ENCODE assay signal across 8 mouse cellular contexts in the genomic region with DNA sequence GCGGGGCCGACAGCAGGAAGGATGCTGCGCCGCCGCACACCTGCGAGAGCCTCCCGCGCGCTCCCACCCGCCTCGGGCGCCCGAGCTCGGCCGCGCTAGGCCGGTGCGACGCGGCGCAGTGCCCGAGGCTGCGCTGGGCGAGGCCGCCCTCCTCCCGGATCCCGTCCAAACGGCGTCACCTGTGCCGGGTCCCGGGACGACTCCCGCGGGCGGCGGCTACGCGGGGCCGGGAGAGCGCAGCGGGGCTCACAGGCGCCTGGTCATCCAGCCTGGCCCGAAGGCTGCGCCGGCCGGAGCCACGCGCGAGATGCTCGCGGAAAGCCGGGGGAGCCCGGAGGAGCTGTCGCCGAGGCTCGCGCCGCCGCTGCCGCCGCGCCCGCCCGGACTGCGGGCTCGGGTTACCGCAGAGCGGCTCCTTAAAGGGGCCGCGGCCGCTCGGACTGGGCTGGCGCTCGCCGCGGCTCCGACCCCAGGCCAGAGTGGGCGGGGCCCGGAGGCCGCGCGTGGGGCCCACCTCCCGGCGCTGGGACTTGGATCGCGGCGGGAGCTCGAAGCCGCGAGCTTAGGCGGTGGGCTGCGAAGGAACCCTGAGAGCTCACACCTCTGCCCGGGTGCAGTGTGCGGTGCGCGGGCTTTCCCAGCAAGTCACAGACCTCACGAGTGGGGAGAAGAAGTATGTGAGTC. TPM values are rescaled to one million over a fixed set of nuclear protein-coding genes. Genes with fewer than 3 reads are reported as not detected.
A peak's percentile ranks its signal among the peaks of the same experiment; 100 is the strongest.
DNase-seq lines count a peak whose midpoint lies in the region; ATAC-seq and TF ChIP-seq lines count a peak whose summit lies in the region.

No protein-coding gene starts in this region.

- peak overlapping the region; percentile 80 for H3K9ac ChIP-seq in ES-E14 (ENCODE audit: insufficient read depth, low read depth, low read length, poor library complexity, severe bottlenecking)
- peak overlapping the region; percentile 66 for H3K9ac ChIP-seq in heart, embryonic 15.5 days

- DNase-seq in ES-E14 (ENCODE audit: low read depth, low spot score): peak; percentile 16
- peak; percentile 70 to 82 for DNase-seq in adrenal gland, postnatal 36 days
- peak; percentile 68 to 82 for DNase-seq in kidney, postnatal 4 days
- peak; percentile 53 for DNase-seq in lung, postnatal 10 days
- DNase-seq in ovary, postnatal 10 days (ENCODE audit: low spot score): peak; percentile 42
- DNase-seq in thymus, postnatal 36 days: peak; percentile 46 to 49

- H3K4me1 ChIP-seq in ES-E14 (ENCODE audit: control insufficient read depth in 2 of 2, insufficient read depth in 2 of 2, low read length in 2 of 2, poor library complexity in 1 of 2): no peaks in the 10 kb centered on the region
- peaks cover 19% of the 10 kb centered on the region for H3K4me1 ChIP-seq in heart, embryonic 15.5 days (replicated peaks)

- no peaks in the 10 kb centered on the region for H3K36me3 ChIP-seq in ES-E14 (ENCODE audit: control insufficient read depth, insufficient read depth, low read length, poor library complexity, severe bottlenecking)
- H3K36me3 ChIP-seq in heart, embryonic 15.5 days: no peaks in the 10 kb centered on the region

- under 1% methylated on average over 97 of the region's 97 CpGs for WGBS in heart, embryonic 15.5 days

- no peak overlapping the region for H3K27ac ChIP-seq in ES-E14 (ENCODE audit: insufficient read depth, low read depth, low read length, poor library complexity, severe bottlenecking)
- H3K27ac ChIP-seq in heart, embryonic 15.5 days: no peak overlapping the region

- peak overlapping the region; percentile 96 for H3K4me2 ChIP-seq in heart, embryonic 15.5 days

- H3K27me3 ChIP-seq in heart, embryonic 15.5 days: peaks cover 56% of the 10 kb centered on the region

- H3K9me3 ChIP-seq in ES-E14 (ENCODE audit: control insufficient read depth, insufficient read depth, low read depth, low read length): no peaks in the 10 kb centered on the region
- H3K9me3 ChIP-seq in heart, embryonic 15.5 days (replicated peaks): no peaks in the 10 kb centered on the region

- in situ Hi-C loops in ES-E14 (cut with MboI; ENCODE audit: low sequenced_read_pairs in 2 of 2, unreplicated experiment in 2 of 2): no loop called here

- peak; percentile 29 for ATAC-seq in erythroblast, adult 5-6 weeks (replicated peaks; ENCODE audit: low FRiP score, poor library complexity, severe bottlenecking)
- peak; percentile 88 for ATAC-seq in heart, embryonic 15.5 days (replicated peaks; ENCODE audit: insufficient number of reproducible peaks, insufficient read depth, low FRiP score, low read depth)

- H3K4me3 ChIP-seq in ES-E14 (ENCODE audit: insufficient read depth in 1 of 2, low read depth in 1 of 2, low read length in 2 of 2, poor library complexity in 1 of 2, severe bottlenecking in 1 of 2): peak overlapping the region; percentile 59 to 74
- H3K4me3 ChIP-seq in heart, embryonic 15.5 days: peak overlapping the region; percentile 70

TF ChIP-seq in ES-E14, 5 proteins besides CTCF, POLR2A, EP300 and RAD21:
- no peak for TF ChIP-seq HCFC1 (IDR thresholded peaks at IDR 0.05; ENCODE audit: borderline replicate concordance, insufficient read depth, low read length)
- TF ChIP-seq ZNF384 (IDR thresholded peaks at IDR 0.05; ENCODE audit: low read depth, low read length): no peak
- TF ChIP-seq ZC3H11A (IDR thresholded peaks at IDR 0.05; ENCODE audit: borderline replicate concordance, low read depth, low read length): no peak
- TF ChIP-seq CHD2 (IDR thresholded peaks at IDR 0.05; ENCODE audit: low read depth, low read length): no peak
- TF ChIP-seq MAFK (IDR thresholded peaks at IDR 0.05; ENCODE audit: insufficient read depth, low read depth, low read length): no peak

RNA-seq across cellular contexts. Expression of gene Tmem56, which starts 20.2 kb away (rescaled TPM):
- 0.26 and 0.67 TPM in 2 replicates for total RNA-seq in ES-E14 (2012; rRNA removed)
- total RNA-seq in adrenal gland, postnatal 36 days (2021): 10 to 100 TPM; 38.5 to 39.2 TPM
- 11.0 and 16.3 TPM in 2 replicates for total RNA-seq in erythroblast, adult 5-6 weeks (2015; ENCODE audit: low replicate concordance)
- total RNA-seq in erythroblast, adult 5-6 weeks (2017; ENCODE audit: low replicate concordance): 14.1 and 16.7 TPM in 2 replicates
- polyA plus RNA-seq in heart, embryonic 15.5 days (2015; fragmentation: Nextera tagmentation; extraction: Ambion mirVana): 0.49 and 0.67 TPM in 2 replicates

RNA-seq across cellular contexts. Expression of gene Alg14, which starts 28.9 kb away (rescaled TPM):
- total RNA-seq in ES-E14 (2012; rRNA removed): 18.4 and 30.1 TPM in 2 replicates
- 10 to 100 TPM; 35.0 to 41.2 TPM for total RNA-seq in adrenal gland, postnatal 36 days (2021)
- 0.84 and 3.1 TPM in 2 replicates for total RNA-seq in erythroblast, adult 5-6 weeks (2015; ENCODE audit: low replicate concordance)
- 1.8 and 3.1 TPM in 2 replicates for total RNA-seq in erythroblast, adult 5-6 weeks (2017; ENCODE audit: low replicate concordance)
- 34.1 and 39.6 TPM in 2 replicates for polyA plus RNA-seq in heart, embryonic 15.5 days (2015; fragmentation: Nextera tagmentation; extraction: Ambion mirVana)

Comparison
In these comparisons a context has a peak if more than half of its experiments do, and no peak if none do; other contexts are left out.
1. DNase-seq: peak in every context shown above with its lines; median percentile 76 in adrenal gland, postnatal 36 days; 75 in kidney, postnatal 4 days; 53 in lung, postnatal 10 days; 48 in thymus, postnatal 36 days; 42 in ovary, postnatal 10 days; 16 in ES-E14.